Mouse (Mus musculus) liver, embryonic 14.5 days (tissue): Measurements from ENCODE around the gene Lingo2. TPM values are rescaled to one million over a fixed set of nuclear protein-coding genes. Genes with fewer than 3 reads are reported as not detected.

Experiments used
- ATAC-seq: fragments of 200-750 bp; cut with Nextera tagmentation; 2 replicates; pipeline ENCODE4 v1.8.0; 2017; ENCODE audit warnings: moderate number of reproducible peaks, mild to moderate bottlenecking, moderate library complexity; ENCODE audit not compliant: insufficient read depth
- DNase-seq, 3 experiments: peaks; one replicate each; pipeline ENCODE4 v3.0.0-alpha.2; 2012 to 2013; ENCODE audit warnings: low read depth in 3 of 3, low spot score in 3 of 3
- H3K27ac ChIP-seq: fragments of 300-500 bp; sonication (generic); 2 replicates; pipeline ENCODE4 v1.5.1; 2014; ENCODE audit warnings: moderate library complexity, mild to moderate bottlenecking, control low read depth, inconsistent platforms
- H3K27me3 ChIP-seq: fragments of 300-500 bp; sonication (generic); 2 replicates; pipeline ENCODE4 v1.6.1; 2014; ENCODE audit warnings: mild to moderate bottlenecking, low read length, moderate library complexity; ENCODE audit not compliant: control insufficient read depth, insufficient read depth
- H3K36me3 ChIP-seq: fragments of 300-500 bp; sonication (generic); replicated peaks from 2 replicates; pipeline ENCODE4 v1.6.1; 2014; ENCODE audit warnings: low read depth; ENCODE audit not compliant: control insufficient read depth, insufficient read depth
- H3K4me1 ChIP-seq, 2 experiments: fragments of 200-500 bp in 1 of 2; fragments of 300-500 bp in 1 of 2; sonication (generic) in 1 of 2; replicated peaks; 2 replicates each; pipeline ENCODE4 v1.6.1; 2012 to 2014; ENCODE audit warnings: antibody characterized with exemption in 1 of 2, inconsistent platforms in 1 of 2, low read length in 1 of 2; ENCODE audit not compliant: control insufficient read depth in 2 of 2, insufficient read depth in 2 of 2
- H3K4me2 ChIP-seq: fragments of 300-500 bp; sonication (generic); 2 replicates; pipeline ENCODE4 v1.6.1; 2014; ENCODE audit warnings: low read depth, mild to moderate bottlenecking, control low read depth, moderate library complexity
- H3K4me3 ChIP-seq, 2 experiments: fragments of 200-500 bp in 1 of 2; fragments of 300-500 bp in 1 of 2; sonication (generic) in 1 of 2; 2 replicates each; pipeline ENCODE4 v1.5.1; 2012 to 2014; ENCODE audit warnings: low read depth in 2 of 2, low read length in 2 of 2, mild to moderate bottlenecking in 2 of 2, control low read depth in 1 of 2, inconsistent platforms in 1 of 2, moderate library complexity in 1 of 2; ENCODE audit not compliant: insufficient read depth in 1 of 2
- H3K9ac ChIP-seq: fragments of 300-500 bp; sonication (generic); replicated peaks from 2 replicates; pipeline ENCODE4 v1.6.1; 2014; ENCODE audit warnings: mild to moderate bottlenecking, control low read depth, moderate library complexity
- H3K9me3 ChIP-seq: fragments of 300-500 bp; sonication (generic); 2 replicates; pipeline ENCODE4 v1.6.1; 2016; ENCODE audit warnings: low read length, mixed read lengths; ENCODE audit not compliant: control insufficient read depth
- CTCF ChIP-seq: IDR thresholded peaks from 2 replicates; pipeline ENCODE4 v1.5.1; 2016; ENCODE audit warnings: antibody characterized with exemption, low read depth, control low read depth
- EP300 ChIP-seq: IDR thresholded peaks from 2 replicates; pipeline ENCODE4 v1.6.1; 2016; ENCODE audit warnings: antibody characterized with exemption, low read depth
- WGBS: fragments of 180-500 bp; shearing (Covaris S2); extraction: QIAGEN DNeasy Blood & Tissue Kit; methylation state at CpG from one replicate; pipeline ENCODE4 v1.1.7; 2014; ENCODE audit not compliant: insufficient replicate concordance; 5-methylcytosine and 5-hydroxymethylcytosine counted together
- polyA plus RNA-seq, 2 experiments: library from polyadenylated mRNA; depleted of rRNA in 1 of 2; stranded (reverse) in 1 of 2; unstranded in 1 of 2; fragments of >200 nt; fragmentation: Nextera tagmentation in 1 of 2; extraction: Ambion mirVana in 1 of 2; gene quantifications; 2 replicates each; pipeline versions ENCODE4 v1.2.1 to v1.2.3; 2012 to 2014

Gene Lingo2
- polyA plus RNA-seq, 2 experiments, result 0.01 TPM; not detected in 1

- no peak for TF ChIP-seq CTCF
- no peak for TF ChIP-seq EP300
- no peak overlapping the region for H3K9ac ChIP-seq
- H3K36me3 ChIP-seq, result no peaks in the 10 kb centered on the region
- ATAC-seq (no peak), DNase-seq (no peak)
- H3K4me2 ChIP-seq, result no peak overlapping the region
- H3K9me3 ChIP-seq, result no peaks in the 10 kb centered on the region
- no peaks in the 10 kb centered on the region for H3K27me3 ChIP-seq
- no peak overlapping the region for H3K27ac ChIP-seq
- 50% methylated on average over 7 of the region's 7 CpGs for WGBS
- no peak overlapping the region for H3K4me3 ChIP-seq
- no peaks in the 10 kb centered on the region for H3K4me1 ChIP-seq
These were observed 1180.7 kb downstream of the Lingo2 start for GRCm38 (mm10) chr4:35770810-35771209.

- H3K4me1 ChIP-seq, result no peaks in the 10 kb centered on the region
- 70% methylated on average over 6 of the region's 6 CpGs for WGBS
- H3K9ac ChIP-seq, result no peak overlapping the region
- H3K36me3 ChIP-seq, result no peaks in the 10 kb centered on the region
- no peak overlapping the region for H3K4me3 ChIP-seq
- no peak overlapping the region for H3K4me2 ChIP-seq
- H3K9me3 ChIP-seq, result no peaks in the 10 kb centered on the region
- TF ChIP-seq CTCF (no peak), EP300 (no peak)
- ATAC-seq (no peak), DNase-seq (no peak)
- H3K27me3 ChIP-seq, result no peaks in the 10 kb centered on the region
- H3K27ac ChIP-seq, result no peak overlapping the region
These were observed 1184.6 kb downstream of the Lingo2 start for GRCm38 (mm10) chr4:35766905-35767304.

- Histone ChIP-seq H3K9me3 (no peaks in the 10 kb centered on the region), H3K4me3 (no peak overlapping the region), H3K27me3 (no peaks in the 10 kb centered on the region), H3K4me1 (no peaks in the 10 kb centered on the region), H3K27ac (no peak overlapping the region), H3K9ac (no peak overlapping the region), H3K36me3 (no peaks in the 10 kb centered on the region), H3K4me2 (no peak overlapping the region)
- TF ChIP-seq EP300, result no peak
- no peak for TF ChIP-seq CTCF
- ATAC-seq (no peak), DNase-seq (no peak)
- WGBS, result 63% methylated on average over 5 of the region's 5 CpGs
These were observed 1190.4 kb downstream of the Lingo2 start for GRCm38 (mm10) chr4:35761181-35761580.

- TF ChIP-seq EP300 (no peak), CTCF (no peak)
- Histone ChIP-seq H3K27me3 (no peaks in the 10 kb centered on the region), H3K9me3 (no peaks in the 10 kb centered on the region), H3K9ac (no peak overlapping the region), H3K4me3 (no peak overlapping the region), H3K4me2 (no peak overlapping the region), H3K36me3 (no peaks in the 10 kb centered on the region), H3K4me1 (no peaks in the 10 kb centered on the region), H3K27ac (no peak overlapping the region)
- WGBS, result 60% methylated on average over 6 of the region's 6 CpGs
- DNase-seq (no peak), ATAC-seq (no peak)
These were observed 1199.3 kb downstream of the Lingo2 start for GRCm38 (mm10) chr4:35752121-35752860.

- H3K4me2 ChIP-seq, result no peak overlapping the region
- WGBS, result 63% methylated on average over 6 of the region's 6 CpGs
- no peak for TF ChIP-seq EP300
- no peak for TF ChIP-seq CTCF
These were observed 1204.9 kb downstream of the Lingo2 start for GRCm38 (mm10) chr4:35746693-35747092.

More at GRCm38 (mm10) chr4:35746693-35747092, 1204.9 kb downstream of the Lingo2 start:
- Histone ChIP-seq H3K9ac (no peak overlapping the region), H3K4me3 (no peak overlapping the region), H3K36me3 (no peaks in the 10 kb centered on the region), H3K27me3 (no peaks in the 10 kb centered on the region), H3K9me3 (no peaks in the 10 kb centered on the region), H3K4me1 (no peaks in the 10 kb centered on the region), H3K27ac (no peak overlapping the region)
- ATAC-seq (no peak), DNase-seq (no peak)
